Mouse (Mus musculus): ENCODE data around the gene Olfr159.
"Not testable (repeated sequence)": the region's sequence is repeated elsewhere in the genome, so short reads cannot be mapped to it uniquely, and the experiment has no call there.

Gene Olfr159

GRCm38 (mm10) chr4:43770909-43771308 is at the start of gene Olfr159:
TSS of gene Olfr159 (minus strand) at chr4:43771009.
- CTCF ChIA-PET = no interaction called here

- CTCF ChIA-PET = no interaction called here
These were observed 28.1 kb upstream of the Olfr159 start for GRCm38 (mm10) chr4:43798936-43799335.

- CTCF ChIA-PET = not testable (repeated sequence)
These were observed 25.0 kb upstream of the Olfr159 start for GRCm38 (mm10) chr4:43795844-43796243.

- CTCF ChIA-PET = no interaction called here
These were observed 24.5 kb upstream of the Olfr159 start for GRCm38 (mm10) chr4:43795296-43795695.

- CTCF ChIA-PET = no interaction called here
These were observed 1.5 kb upstream of the Olfr159 start for GRCm38 (mm10) chr4:43772304-43772703.

GRCm38 (mm10) chr4:43771626-43772025 is 817 bp upstream of the Olfr159 start:
- CTCF ChIA-PET = no interaction called here

- CTCF ChIA-PET = interaction anchor here (0.6 kb wide), 1 partner anchor 123 kb away, joined by 13 read pairs; no protein-coding TSS in a partner anchor
These were observed 1.4 kb downstream of the Olfr159 start for GRCm38 (mm10) chr4:43769374-43769773.

- CTCF ChIA-PET = no interaction called here
These were observed 2.5 kb downstream of the Olfr159 start for GRCm38 (mm10) chr4:43768341-43768740.

- CTCF ChIA-PET = no interaction called here
These were observed 7.4 kb downstream of the Olfr159 start for GRCm38 (mm10) chr4:43763410-43763809.

GRCm38 (mm10) chr4:43761336-43761735 is 9.5 kb downstream of the Olfr159 start:
- CTCF ChIA-PET = interaction anchor here (1.1 kb wide), 1 partner anchor 100 kb away, joined by 3 read pairs; no protein-coding TSS in a partner anchor

- CTCF ChIA-PET = interaction anchor here (0.5 kb wide), 1 partner anchor 164 kb away, joined by 5 read pairs; no protein-coding TSS in a partner anchor
These were observed 10.3 kb downstream of the Olfr159 start for GRCm38 (mm10) chr4:43760460-43760859.

GRCm38 (mm10) chr4:43759571-43760418 is 11.0 kb downstream of the Olfr159 start:
- CTCF ChIA-PET = interaction anchor here (0.5 kb wide), 1 partner anchor 165 kb away, joined by 5 read pairs; no protein-coding TSS in a partner anchor

GRCm38 (mm10) chr4:43757213-43757612 is 13.6 kb downstream of the Olfr159 start:
- CTCF ChIA-PET = no interaction called here

- CTCF ChIA-PET = no interaction called here
These were observed 25.6 kb downstream of the Olfr159 start for GRCm38 (mm10) chr4:43745187-43745586.

- CTCF ChIA-PET = no interaction called here
These were observed 27.7 kb downstream of the Olfr159 start for GRCm38 (mm10) chr4:43743099-43743498.

- CTCF ChIA-PET = no interaction called here
These were observed 28.2 kb downstream of the Olfr159 start for GRCm38 (mm10) chr4:43742637-43743036.

- CTCF ChIA-PET = no interaction called here
These were observed 29.3 kb downstream of the Olfr159 start for GRCm38 (mm10) chr4:43741526-43741925.

- CTCF ChIA-PET = no interaction called here
These were observed 31.7 kb downstream of the Olfr159 start for GRCm38 (mm10) chr4:43738989-43739674.

- CTCF ChIA-PET = no interaction called here
These were observed 33.7 kb downstream of the Olfr159 start for GRCm38 (mm10) chr4:43737144-43737543.

- CTCF ChIA-PET = no interaction called here
These were observed 37.6 kb downstream of the Olfr159 start for GRCm38 (mm10) chr4:43733186-43733585.

- CTCF ChIA-PET = no interaction called here
These were observed 38.6 kb downstream of the Olfr159 start for GRCm38 (mm10) chr4:43732171-43732570.

- CTCF ChIA-PET = no interaction called here
These were observed 40.0 kb downstream of the Olfr159 start for GRCm38 (mm10) chr4:43730750-43731297.
